Mouse (Mus musculus): Measurements from ENCODE around the gene Tars2. TPM values are rescaled to one million over a fixed set of nuclear protein-coding genes. Genes with fewer than 3 reads are reported as not detected.

The Tars2 gene
- polyA plus RNA-seq, 1 experiment from 2014 or later: 47.9 TPM

DNA sequence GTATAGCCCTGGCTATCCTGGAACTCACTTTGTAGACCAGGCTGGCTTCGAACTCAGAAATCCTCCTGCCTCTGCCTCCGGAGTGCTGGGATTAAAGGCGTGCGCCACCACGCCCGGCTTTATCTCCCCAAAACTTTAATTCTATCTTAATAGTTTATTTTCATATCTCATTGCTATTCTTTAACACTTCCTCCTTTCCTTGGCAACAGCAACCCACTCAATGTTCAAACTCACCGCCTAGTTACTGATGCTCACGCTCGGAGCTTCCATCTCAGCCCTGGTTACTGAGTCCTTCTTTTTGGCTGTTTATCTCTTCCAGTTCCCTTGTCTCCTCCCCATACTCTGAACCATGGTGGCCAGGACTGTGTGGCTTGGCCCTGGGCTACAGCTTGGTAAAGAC is 27.7 kb downstream of the Tars2 start:
- Histone ChIP-seq H3K4me2 (no peak overlapping the region), H3K27ac (replicated peaks) (no peak overlapping the region), H3K36me3 (no peaks in the 10 kb centered on the region), H3K4me3 (no peak overlapping the region), H3K9ac (no peak overlapping the region), H3K9me3 (no peaks in the 10 kb centered on the region), H3K4me1 (replicated peaks) (no peaks in the 10 kb centered on the region), H3K27me3 (no peaks in the 10 kb centered on the region)
- no peak for ATAC-seq (ENCODE audit: low FRiP score, low read depth)
- 96% methylated on average over 9 of the region's 9 CpGs for WGBS

DNA sequence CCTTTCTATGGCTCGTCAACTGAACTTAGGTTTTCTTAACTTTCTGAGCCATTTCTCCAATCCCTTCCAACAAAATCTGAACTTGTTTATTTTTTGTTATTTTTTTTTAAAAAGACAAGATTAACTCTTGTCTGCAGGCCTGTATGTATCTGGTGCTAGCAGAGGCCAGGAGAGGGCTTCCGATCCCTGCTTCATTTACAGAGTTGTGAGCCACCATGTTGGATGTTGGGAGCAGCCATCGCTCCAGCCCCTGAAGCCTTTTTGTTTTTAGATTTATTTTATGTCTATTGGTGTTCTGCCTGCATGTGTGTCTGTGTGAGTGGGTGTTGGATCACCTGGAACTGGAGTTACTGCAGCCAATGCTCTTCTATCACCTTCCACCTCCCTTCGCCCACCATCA is 28.2 kb downstream of the Tars2 start:
- Histone ChIP-seq H3K27me3 (no peaks in the 10 kb centered on the region), H3K9ac (no peak overlapping the region), H3K27ac (replicated peaks) (no peak overlapping the region), H3K9me3 (no peaks in the 10 kb centered on the region), H3K4me3 (no peak overlapping the region), H3K4me2 (no peak overlapping the region), H3K4me1 (replicated peaks) (no peaks in the 10 kb centered on the region), H3K36me3 (no peaks in the 10 kb centered on the region)
- no peak for ATAC-seq (ENCODE audit: low FRiP score, low read depth)
- WGBS: 91% methylated on average over 4 of the region's 4 CpGs

DNA sequence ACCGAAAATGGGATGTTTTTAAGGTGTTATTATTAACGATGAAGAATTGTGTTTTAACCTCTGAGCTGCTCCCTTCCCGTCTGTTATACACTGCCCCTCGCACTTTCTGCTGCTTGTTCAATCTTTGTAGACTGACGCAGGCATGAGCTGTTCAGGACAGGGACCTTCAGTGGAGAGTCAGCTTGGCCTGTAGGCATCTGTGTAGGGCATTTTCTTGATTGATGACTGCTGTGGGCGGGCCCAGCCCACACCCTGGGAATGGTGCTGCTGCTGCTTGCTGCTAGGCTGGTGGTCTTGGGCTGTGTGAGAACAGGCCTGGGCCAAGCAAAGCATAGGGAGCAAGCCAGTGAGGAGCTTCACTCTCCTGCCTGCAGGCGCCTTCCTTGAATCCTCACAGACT is 29.6 kb downstream of the Tars2 start:
- 82% methylated on average over 7 of the region's 7 CpGs for WGBS
- no peaks in the 10 kb centered on the region for H3K36me3 ChIP-seq
- H3K9me3 ChIP-seq: no peaks in the 10 kb centered on the region
- ATAC-seq (ENCODE audit: low FRiP score, low read depth): no peak
- H3K4me2 ChIP-seq: no peak overlapping the region
- H3K4me1 ChIP-seq (replicated peaks): no peaks in the 10 kb centered on the region
- H3K9ac ChIP-seq: no peak overlapping the region
- no peaks in the 10 kb centered on the region for H3K27me3 ChIP-seq
- no peak overlapping the region for H3K4me3 ChIP-seq
- H3K27ac ChIP-seq (replicated peaks): no peak overlapping the region

DNA sequence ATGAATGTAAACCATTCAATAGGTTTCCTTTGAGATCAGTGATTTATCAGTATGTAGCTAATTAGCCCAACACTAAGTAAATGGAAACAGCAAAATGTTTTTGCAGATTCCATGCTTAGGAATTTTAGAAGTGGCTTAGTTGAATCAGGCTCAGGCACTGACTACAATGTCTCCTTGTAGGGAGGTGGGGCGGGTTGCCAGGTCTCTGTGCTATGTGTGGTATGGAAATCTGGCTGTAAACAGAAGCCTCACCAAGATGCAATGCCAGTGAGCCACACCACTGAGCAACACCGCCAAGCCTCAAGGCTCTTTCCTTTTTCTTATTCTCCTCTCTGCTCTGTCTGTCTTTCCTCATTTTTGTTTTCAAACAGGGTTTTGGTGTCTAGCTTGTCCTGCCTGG is 31.1 kb downstream of the Tars2 start:
- no peak overlapping the region for H3K4me2 ChIP-seq
- H3K27ac ChIP-seq (replicated peaks): no peak overlapping the region
- no peak overlapping the region for H3K4me3 ChIP-seq
- 84% methylated on average over 2 of the region's 2 CpGs for WGBS
- no peaks in the 10 kb centered on the region for H3K4me1 ChIP-seq (replicated peaks)
- H3K36me3 ChIP-seq: no peaks in the 10 kb centered on the region
- no peak overlapping the region for H3K9ac ChIP-seq
- ATAC-seq (ENCODE audit: low FRiP score, low read depth): no peak
- H3K27me3 ChIP-seq: no peaks in the 10 kb centered on the region
- no peaks in the 10 kb centered on the region for H3K9me3 ChIP-seq

DNA sequence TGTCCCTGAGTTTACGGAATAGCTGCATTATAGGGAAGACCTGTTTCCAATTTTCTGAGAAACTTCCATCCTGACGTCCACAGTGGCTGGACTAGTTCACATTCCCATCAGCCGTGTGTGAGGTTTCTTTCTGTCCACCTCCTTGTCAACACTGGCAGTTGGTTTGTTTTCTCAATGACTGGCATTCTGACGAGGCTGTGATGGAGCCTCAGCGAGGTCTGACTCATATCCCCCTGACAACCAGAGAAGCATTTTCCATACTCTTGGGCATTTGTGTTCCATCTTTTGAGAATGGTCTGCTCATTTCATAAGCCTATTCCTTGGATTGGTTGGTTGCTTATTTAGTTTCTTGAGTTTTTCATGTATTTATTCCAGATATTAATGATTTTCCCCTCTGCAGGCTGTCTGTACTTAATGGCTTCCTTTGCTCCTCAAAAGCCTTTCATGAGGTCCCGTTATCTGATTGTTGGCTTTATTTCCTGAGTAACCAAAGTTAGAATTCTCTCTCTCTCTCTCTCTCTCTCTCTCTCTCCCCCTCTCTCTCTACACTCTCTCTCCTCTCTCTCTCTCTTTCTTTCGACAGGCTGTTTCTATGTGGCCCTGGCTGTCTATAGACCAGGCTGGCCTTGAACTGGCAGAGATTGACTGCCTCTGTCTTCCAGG is 33.2 kb downstream of the Tars2 start:
- no peaks in the 10 kb centered on the region for H3K36me3 ChIP-seq
- H3K9me3 ChIP-seq: no peaks in the 10 kb centered on the region
- H3K27ac ChIP-seq (replicated peaks): no peak overlapping the region
- no peak overlapping the region for H3K9ac ChIP-seq
- 67% methylated on average over 7 of the region's 7 CpGs for WGBS
- H3K4me3 ChIP-seq: no peak overlapping the region
- H3K4me1 ChIP-seq (replicated peaks): no peaks in the 10 kb centered on the region
- H3K27me3 ChIP-seq: no peaks in the 10 kb centered on the region
- no peak overlapping the region for H3K4me2 ChIP-seq
- no peak for ATAC-seq (ENCODE audit: low FRiP score, low read depth)

DNA sequence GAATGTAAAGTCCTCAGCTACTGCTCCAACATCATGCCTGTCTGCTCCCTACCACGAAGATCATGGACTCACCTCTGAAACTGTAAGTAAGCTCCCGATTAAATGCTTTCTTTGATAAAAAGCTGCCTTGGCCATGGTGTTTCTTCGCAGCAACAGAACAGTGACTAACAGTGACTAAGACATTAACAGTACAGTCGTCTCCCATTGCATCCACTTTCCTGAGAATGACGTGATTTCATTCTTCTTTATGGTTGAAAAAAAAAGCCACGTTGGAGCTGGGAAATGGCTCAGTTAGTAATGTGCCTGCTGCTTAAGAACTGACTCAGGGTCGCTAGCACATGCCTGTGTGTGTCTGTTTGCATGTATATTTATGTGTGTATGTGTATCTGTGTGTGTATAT is 34.1 kb downstream of the Tars2 start:
- Histone ChIP-seq H3K4me1 (replicated peaks) (no peaks in the 10 kb centered on the region), H3K27me3 (no peaks in the 10 kb centered on the region), H3K9ac (no peak overlapping the region), H3K36me3 (no peaks in the 10 kb centered on the region), H3K27ac (replicated peaks) (no peak overlapping the region), H3K4me3 (no peak overlapping the region), H3K9me3 (no peaks in the 10 kb centered on the region), H3K4me2 (no peak overlapping the region)
- WGBS: 91% methylated on average over 7 of the region's 7 CpGs
- no peak for ATAC-seq (ENCODE audit: low FRiP score, low read depth)

DNA sequence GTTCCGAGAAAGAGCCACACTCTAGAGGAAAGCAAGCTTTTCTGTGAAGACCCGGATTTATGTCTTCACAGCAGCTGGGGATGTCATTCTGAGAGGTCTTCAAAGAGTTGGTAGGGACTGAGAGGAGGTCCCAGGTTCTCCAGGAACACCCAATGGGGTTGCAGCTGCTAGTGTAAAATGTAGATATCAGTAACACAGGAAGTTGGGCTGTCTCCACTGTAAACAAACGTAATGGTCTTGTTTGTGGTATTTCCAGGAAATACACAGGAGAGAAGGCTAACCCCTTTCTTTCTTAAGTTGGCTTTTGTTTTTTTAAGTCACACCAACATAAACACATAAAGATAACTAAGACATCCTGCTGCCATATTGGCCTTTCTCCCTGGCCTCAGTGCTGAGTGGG is 37.6 kb downstream of the Tars2 start:
- no peak for ATAC-seq (ENCODE audit: low FRiP score, low read depth)
- WGBS: 85% methylated on average over 3 of the region's 3 CpGs
- no peak overlapping the region for H3K9ac ChIP-seq

DNA sequence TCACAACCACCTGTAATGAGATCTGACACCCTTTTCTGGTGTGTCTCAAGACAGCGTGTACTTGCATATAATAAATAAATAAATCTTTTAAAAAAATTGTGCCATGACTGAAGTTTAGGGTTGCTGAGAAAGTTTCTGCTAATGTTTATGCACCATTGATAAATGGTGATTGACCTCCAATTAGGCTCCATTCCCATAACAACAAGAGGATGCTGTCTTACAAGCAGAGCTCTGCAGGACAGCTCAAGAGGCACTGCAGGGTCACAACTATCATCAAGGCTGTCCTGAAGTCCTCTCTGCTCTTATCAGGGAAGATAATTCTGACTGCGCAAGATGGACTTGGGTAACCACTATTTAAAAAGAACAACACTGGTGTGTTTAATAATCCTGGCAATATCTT is 41.9 kb downstream of the Tars2 start:
- H3K4me2 ChIP-seq: no peak overlapping the region
- H3K4me3 ChIP-seq: no peak overlapping the region
- WGBS: 97% methylated on average over 2 of the region's 2 CpGs

More for the DNA sequence above, 37.6 kb downstream of the Tars2 start:
- no peak overlapping the region for H3K27ac ChIP-seq (replicated peaks)
- no peak overlapping the region for H3K4me3 ChIP-seq
- H3K4me2 ChIP-seq: no peak overlapping the region
- no peaks in the 10 kb centered on the region for H3K36me3 ChIP-seq
- H3K4me1 ChIP-seq (replicated peaks): no peaks in the 10 kb centered on the region
- H3K9me3 ChIP-seq: no peaks in the 10 kb centered on the region
- no peaks in the 10 kb centered on the region for H3K27me3 ChIP-seq

DNA sequence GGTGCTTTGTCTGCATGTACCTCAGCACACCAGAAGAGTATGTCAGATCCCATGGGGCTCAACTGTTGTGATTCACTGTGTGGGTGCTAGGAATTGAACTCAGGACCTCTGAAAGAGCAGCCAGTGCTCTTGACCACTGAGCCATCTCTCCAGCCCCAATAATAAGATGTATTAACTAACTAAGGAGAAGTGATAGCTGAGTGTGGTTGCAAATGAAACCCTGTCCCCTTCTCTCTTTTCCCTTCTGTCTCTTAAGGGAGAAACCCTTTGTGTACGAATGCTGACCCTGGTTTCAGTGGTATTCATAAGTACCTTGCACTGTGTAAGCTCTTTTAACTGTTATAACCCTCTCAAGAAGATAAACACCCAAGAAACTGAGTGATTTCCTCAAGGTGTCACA is 43.9 kb downstream of the Tars2 start:
- no peak for ATAC-seq (ENCODE audit: low FRiP score, low read depth)

More for the DNA sequence above, 41.9 kb downstream of the Tars2 start:
- no peak overlapping the region for H3K27ac ChIP-seq (replicated peaks)
- no peaks in the 10 kb centered on the region for H3K4me1 ChIP-seq (replicated peaks)
- no peak overlapping the region for H3K9ac ChIP-seq
- no peaks in the 10 kb centered on the region for H3K9me3 ChIP-seq
- ATAC-seq (ENCODE audit: low FRiP score, low read depth): no peak
- H3K27me3 ChIP-seq: no peaks in the 10 kb centered on the region
- H3K36me3 ChIP-seq: no peaks in the 10 kb centered on the region

DNA sequence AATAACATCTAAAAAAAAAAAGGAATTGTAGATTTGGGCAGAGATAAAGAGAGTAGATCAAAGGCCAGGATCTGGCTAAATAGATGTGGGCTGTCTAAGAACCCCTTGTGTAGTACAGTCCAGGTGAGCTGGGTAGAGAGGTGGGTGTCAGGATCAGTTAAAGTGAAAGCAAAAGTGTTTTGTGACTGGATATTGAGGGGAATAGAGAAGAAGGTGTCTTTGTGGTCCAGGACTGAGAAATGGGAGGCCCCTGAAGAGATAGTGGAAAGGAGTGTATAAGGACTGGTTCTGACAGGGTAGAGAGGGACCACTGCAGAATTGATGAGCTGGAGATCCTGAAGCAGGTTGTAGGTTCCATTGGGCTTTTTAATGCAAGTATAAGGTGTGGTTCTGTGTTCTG is 50.0 kb downstream of the Tars2 start:
- Histone ChIP-seq H3K27me3 (no peaks in the 10 kb centered on the region), H3K36me3 (no peaks in the 10 kb centered on the region), H3K9me3 (no peaks in the 10 kb centered on the region), H3K27ac (replicated peaks) (no peak overlapping the region), H3K4me1 (replicated peaks) (no peaks in the 10 kb centered on the region), H3K4me2 (no peak overlapping the region), H3K9ac (no peak overlapping the region), H3K4me3 (no peak overlapping the region)
- no peak for ATAC-seq (ENCODE audit: low FRiP score, low read depth)

More for the DNA sequence above, 43.9 kb downstream of the Tars2 start:
- no peaks in the 10 kb centered on the region for H3K27me3 ChIP-seq
- H3K9ac ChIP-seq: no peak overlapping the region
- no peaks in the 10 kb centered on the region for H3K4me1 ChIP-seq (replicated peaks)
- no peaks in the 10 kb centered on the region for H3K36me3 ChIP-seq
- WGBS: 95% methylated on average over 1 of the region's 1 CpGs
- no peak overlapping the region for H3K4me2 ChIP-seq
- H3K27ac ChIP-seq (replicated peaks): no peak overlapping the region
- H3K9me3 ChIP-seq: no peaks in the 10 kb centered on the region
- H3K4me3 ChIP-seq: no peak overlapping the region

DNA sequence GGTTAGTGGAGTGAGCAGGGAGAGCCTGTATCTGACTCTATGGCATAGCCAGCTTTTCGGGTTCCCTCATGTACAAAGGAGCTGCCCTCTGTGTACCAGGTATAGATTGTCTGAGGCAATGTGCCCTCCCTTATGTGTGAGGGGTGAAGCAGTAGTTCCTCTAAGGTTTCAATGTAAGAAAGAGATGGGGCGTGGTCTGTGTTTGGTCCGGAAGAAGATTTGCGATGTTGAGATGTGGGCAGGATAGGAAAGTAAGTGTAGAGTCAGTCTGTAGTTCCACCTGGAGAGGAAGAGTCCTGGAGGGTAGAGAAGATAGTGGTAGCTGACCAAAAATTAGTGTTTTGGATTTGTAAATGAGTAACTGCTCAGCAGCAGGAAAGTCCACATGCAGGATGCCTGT is 51.0 kb downstream of the Tars2 start:
- WGBS: 92% methylated on average over 4 of the region's 4 CpGs
- ATAC-seq (ENCODE audit: low FRiP score, low read depth): no peak

DNA sequence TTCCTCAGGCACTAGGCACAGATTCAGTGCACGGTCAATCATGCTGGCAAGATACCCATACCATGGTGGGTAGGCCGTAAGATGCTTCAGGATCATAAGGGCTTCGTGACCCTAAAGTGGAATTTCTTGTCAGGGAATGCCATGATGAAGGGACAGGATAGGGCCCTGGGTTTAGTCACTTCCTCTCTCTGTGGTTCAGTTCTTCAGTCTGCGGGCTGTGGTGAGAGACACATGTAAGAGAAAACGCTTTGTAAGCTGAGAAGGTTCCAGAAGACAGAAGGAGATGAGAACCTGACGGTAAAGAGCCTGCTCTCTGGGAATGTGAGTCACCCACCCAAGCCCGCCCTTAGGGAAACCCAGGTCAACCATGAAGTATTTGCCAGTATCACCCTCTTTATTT is 52.5 kb downstream of the Tars2 start:
- no peak overlapping the region for H3K4me2 ChIP-seq
- 95% methylated on average over 7 of the region's 7 CpGs for WGBS

More for the DNA sequence above, 51.0 kb downstream of the Tars2 start:
- no peaks in the 10 kb centered on the region for H3K4me1 ChIP-seq (replicated peaks)
- H3K9ac ChIP-seq: no peak overlapping the region
- H3K27me3 ChIP-seq: no peaks in the 10 kb centered on the region
- no peaks in the 10 kb centered on the region for H3K36me3 ChIP-seq
- no peaks in the 10 kb centered on the region for H3K9me3 ChIP-seq
- H3K4me3 ChIP-seq: no peak overlapping the region
- H3K27ac ChIP-seq (replicated peaks): no peak overlapping the region
- no peak overlapping the region for H3K4me2 ChIP-seq

DNA sequence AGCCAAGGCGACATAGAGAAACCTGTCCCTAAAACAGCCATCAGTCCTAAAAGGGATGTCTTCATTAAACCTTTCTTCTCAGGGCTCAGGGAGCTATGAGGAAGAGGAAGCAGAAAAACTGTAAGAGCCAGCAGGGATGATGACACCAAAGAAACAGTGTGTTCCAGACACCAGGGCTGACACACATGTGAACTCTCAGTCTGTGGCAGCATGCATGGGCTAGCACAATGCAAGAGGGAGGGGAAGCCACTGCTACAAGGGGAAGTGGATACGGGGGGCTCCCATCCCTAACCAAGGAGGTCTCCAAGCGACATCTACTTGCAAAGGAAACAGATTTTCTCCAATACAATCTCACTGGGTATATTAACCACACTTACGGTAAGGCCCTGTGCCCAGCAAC is 53.7 kb downstream of the Tars2 start:
- H3K4me2 ChIP-seq: no peak overlapping the region
- no peaks in the 10 kb centered on the region for H3K36me3 ChIP-seq
- no peaks in the 10 kb centered on the region for H3K27me3 ChIP-seq
- H3K4me3 ChIP-seq: no peak overlapping the region
- peaks cover 7% of the 10 kb centered on the region for H3K4me1 ChIP-seq (replicated peaks)
- no peak for ATAC-seq (ENCODE audit: low FRiP score, low read depth)
- H3K9ac ChIP-seq: no peak overlapping the region
- no peaks in the 10 kb centered on the region for H3K9me3 ChIP-seq
- 84% methylated on average over 4 of the region's 4 CpGs for WGBS
- H3K27ac ChIP-seq (replicated peaks): no peak overlapping the region

More for the DNA sequence above, 52.5 kb downstream of the Tars2 start:
- H3K27ac ChIP-seq (replicated peaks): no peak overlapping the region
- no peak for ATAC-seq (ENCODE audit: low FRiP score, low read depth)
- no peaks in the 10 kb centered on the region for H3K9me3 ChIP-seq
- H3K27me3 ChIP-seq: no peaks in the 10 kb centered on the region
- H3K9ac ChIP-seq: no peak overlapping the region
- H3K4me1 ChIP-seq (replicated peaks): no peaks in the 10 kb centered on the region
- H3K4me3 ChIP-seq: no peak overlapping the region
- no peaks in the 10 kb centered on the region for H3K36me3 ChIP-seq
